Comparison of ENCODE assay signal across 16 mouse cellular contexts in genomic region chr16:90833041-90833791, GRCm38 (mm10). TPM values are rescaled to one million over a fixed set of nuclear protein-coding genes. Genes with fewer than 3 reads are reported as not detected.
DNase-seq lines count a peak whose midpoint lies in the region; ATAC-seq and TF ChIP-seq lines count a peak whose summit lies in the region.
"Had no signal": no experiment of that assay in that cellular context is flagged by ENCODE, and none has a peak within 500 bp of the region (broad histone marks: within the 10 kb centered on the region; RNA-seq: fewer than 3 reads in every experiment).

No protein-coding gene starts in this region.

- no peak overlapping the region for H3K9ac ChIP-seq in heart, postnatal 0 days (replicated peaks; ENCODE audit: low read depth, low read length)
- no peak overlapping the region for H3K9ac ChIP-seq in midbrain, embryonic 14.5 days (replicated peaks; ENCODE audit: low read length)
- no peak overlapping the region for H3K9ac ChIP-seq in midbrain, embryonic 16.5 days (ENCODE audit: low read depth, low read length)
- H3K9ac ChIP-seq in forebrain, embryonic 14.5 days (ENCODE audit: low read length) = no peak overlapping the region
- H3K9ac ChIP-seq: liver, embryonic 12.5 days; neural tube, embryonic 12.5 days had no signal

- H3K9me3 ChIP-seq in heart, postnatal 0 days (replicated peaks; ENCODE audit: control insufficient read depth, low read length) = no peaks in the 10 kb centered on the region
- no peaks in the 10 kb centered on the region for H3K9me3 ChIP-seq in midbrain, embryonic 14.5 days (ENCODE audit: control insufficient read depth, low read length)
- no peaks in the 10 kb centered on the region for H3K9me3 ChIP-seq in midbrain, embryonic 16.5 days (replicated peaks; ENCODE audit: control insufficient read depth, low read length, poor library complexity, severe bottlenecking)
- no peaks in the 10 kb centered on the region for H3K9me3 ChIP-seq in forebrain, embryonic 14.5 days (replicated peaks; ENCODE audit: control insufficient read depth, low read length)
- H3K9me3 ChIP-seq: liver, embryonic 12.5 days; neural tube, embryonic 12.5 days had no signal

- TF ChIP-seq CTCF in heart, postnatal 0 days (IDR thresholded peaks at IDR 0.05; ENCODE audit: low read depth) = peak; percentile 21; the same call in 1 of the 2 replicates

- no peak for TF ChIP-seq POLR2A in myocyte (IDR thresholded peaks at IDR 0.05; ENCODE audit: insufficient read length, low read depth)

- 60% methylated on average over 9 of the region's 9 CpGs for WGBS in heart, postnatal 0 days
- WGBS in midbrain, embryonic 14.5 days = 30% methylated on average over 9 of the region's 9 CpGs
- WGBS in midbrain, embryonic 16.5 days = 28% methylated on average over 9 of the region's 9 CpGs
- 26% methylated on average over 9 of the region's 9 CpGs for WGBS in forebrain, embryonic 14.5 days

- H3K4me3 ChIP-seq in heart, postnatal 0 days (ENCODE audit: low read depth, low read length) = no peak overlapping the region
- no peak overlapping the region for H3K4me3 ChIP-seq in midbrain, embryonic 14.5 days (replicated peaks; ENCODE audit: low read depth, low read length)
- no peak overlapping the region for H3K4me3 ChIP-seq in midbrain, embryonic 16.5 days (ENCODE audit: low read depth, low read length)
- H3K4me3 ChIP-seq in forebrain, embryonic 14.5 days (ENCODE audit: low read depth, low read length) = no peak overlapping the region
- no peak overlapping the region for H3K4me3 ChIP-seq in myocyte
- H3K4me3 ChIP-seq: left cerebral cortex, adult 2 months; liver, embryonic 12.5 days; neural tube, embryonic 12.5 days had no signal

- ATAC-seq in heart, postnatal 0 days (ENCODE audit: insufficient read depth, low read depth) = no peak
- no peak for ATAC-seq in midbrain, embryonic 14.5 days (ENCODE audit: low FRiP score, low TSS enrichment)
- ATAC-seq in midbrain, embryonic 16.5 days = no peak
- no peak for ATAC-seq in forebrain, embryonic 14.5 days
- ATAC-seq: liver, embryonic 12.5 days had no signal

- no peaks in the 10 kb centered on the region for H3K36me3 ChIP-seq in heart, postnatal 0 days (replicated peaks; ENCODE audit: control insufficient read depth, insufficient read depth, low read length)
- H3K36me3 ChIP-seq in midbrain, embryonic 14.5 days (ENCODE audit: control insufficient read depth, insufficient read depth, low read length) = no peaks in the 10 kb centered on the region
- no peaks in the 10 kb centered on the region; the same call in 1 of the 2 replicates for H3K36me3 ChIP-seq in midbrain, embryonic 16.5 days (ENCODE audit: control insufficient read depth, insufficient read depth, low read length)
- H3K36me3 ChIP-seq in forebrain, embryonic 14.5 days (ENCODE audit: control insufficient read depth, insufficient read depth, low read length) = no peaks in the 10 kb centered on the region
- no peaks in the 10 kb centered on the region for H3K36me3 ChIP-seq in myocyte (ENCODE audit: control insufficient read depth, insufficient read depth)
- H3K36me3 ChIP-seq: liver, embryonic 12.5 days; neural tube, embryonic 12.5 days had no signal

- H3K27ac ChIP-seq in heart, postnatal 0 days (ENCODE audit: low read depth) = no peak overlapping the region
- no peak overlapping the region for H3K27ac ChIP-seq in midbrain, embryonic 14.5 days (replicated peaks; ENCODE audit: low read depth, low read length)
- H3K27ac ChIP-seq in midbrain, embryonic 16.5 days (ENCODE audit: low read length) = no peak overlapping the region
- no peak overlapping the region for H3K27ac ChIP-seq in forebrain, embryonic 14.5 days (ENCODE audit: low read depth, low read length)
- H3K27ac ChIP-seq: left cerebral cortex, adult 2 months; liver, embryonic 12.5 days; neural tube, embryonic 12.5 days had no signal

- 0 out of 2 replicates have a peak overlapping the region, but pooled peaks have one; percentile 96 for H3K4me2 ChIP-seq in heart, postnatal 0 days (ENCODE audit: low read depth, low read length)
- peak overlapping the region; percentile 7; the same call in 1 of the 2 replicates for H3K4me2 ChIP-seq in midbrain, embryonic 14.5 days (ENCODE audit: low read length)
- no peak overlapping the region for H3K4me2 ChIP-seq in midbrain, embryonic 16.5 days (ENCODE audit: low read length)
- H3K4me2 ChIP-seq in forebrain, embryonic 14.5 days (ENCODE audit: low read length) = peak overlapping the region; percentile 99
- H3K4me2 ChIP-seq in myocyte (ENCODE audit: low read depth) = peak overlapping the region; percentile 12
- H3K4me2 ChIP-seq: liver, embryonic 12.5 days; neural tube, embryonic 12.5 days had no signal

- H3K4me1 ChIP-seq in heart, postnatal 0 days (ENCODE audit: control insufficient read depth, insufficient read depth) = peaks cover 8% of the 10 kb centered on the region; the same call in 1 of the 2 replicates
- peaks cover 20% of the 10 kb centered on the region for H3K4me1 ChIP-seq in midbrain, embryonic 14.5 days (ENCODE audit: control insufficient read depth, insufficient read depth, low read length)
- H3K4me1 ChIP-seq in midbrain, embryonic 16.5 days (ENCODE audit: control insufficient read depth, insufficient read depth, low read length) = peaks cover 8% of the 10 kb centered on the region
- H3K4me1 ChIP-seq in forebrain, embryonic 14.5 days (ENCODE audit: control insufficient read depth, insufficient read depth, low read length) = peaks cover 4% of the 10 kb centered on the region

- H3ac ChIP-seq in myocyte (ENCODE audit: control insufficient read depth, insufficient read length) = no peak overlapping the region

- 0 out of 2 replicates have a peak, but pooled peaks cover 4% of the 10 kb centered on the region for H3K27me3 ChIP-seq in heart, postnatal 0 days (ENCODE audit: control insufficient read depth, insufficient read depth, low read length)
- peaks cover 27% of the 10 kb centered on the region for H3K27me3 ChIP-seq in midbrain, embryonic 14.5 days (ENCODE audit: control insufficient read depth, insufficient read depth, low read length)
- H3K27me3 ChIP-seq in midbrain, embryonic 16.5 days (ENCODE audit: control insufficient read depth, insufficient read depth, low read depth, low read length) = peaks cover 16% of the 10 kb centered on the region
- H3K27me3 ChIP-seq in forebrain, embryonic 14.5 days (replicated peaks; ENCODE audit: control insufficient read depth, insufficient read depth, low read length) = peaks cover 13% of the 10 kb centered on the region; the same call in 1 of the 2 replicates
- H3K27me3 ChIP-seq in myocyte (ENCODE audit: control insufficient read depth, insufficient read depth, insufficient read length) = no peaks in the 10 kb centered on the region

- peak; percentile 14 for DNase-seq in heart, postnatal 0 days (ENCODE audit: low spot score)
- no peak for DNase-seq in heart, postnatal 36 days
- peak; percentile 38 for DNase-seq in midbrain, embryonic 14.5 days
- no peak for DNase-seq in forebrain, embryonic 14.5 days (ENCODE audit: low spot score)
- DNase-seq in layer of hippocampus, adult 18-20 months (ENCODE audit: low spot score in 2 of 2) = no peak
- no peak for DNase-seq in right cerebral cortex, adult 2 months (ENCODE audit: low spot score in 2 of 2)
- DNase-seq: cerebellum, adult 8-10 months; kidney, postnatal 36 days; right cerebral cortex, adult 18-20 months; thymus, adult 2 months had no signal

- no peak for TF ChIP-seq EP300 in heart, postnatal 0 days (IDR thresholded peaks at IDR 0.05; ENCODE audit: low read depth)

- intact Hi-C loops in heart, postnatal 36 days (cut with DNase I) = no loop called here

- H3K79me2 ChIP-seq in myocyte (ENCODE audit: control insufficient read depth, insufficient read depth) = no peaks in the 10 kb centered on the region

TF ChIP-seq in myocyte, 11 proteins besides CTCF, POLR2A, EP300 and RAD21:
- TF ChIP-seq MAX (IDR thresholded peaks at IDR 0.05; ENCODE audit: low read depth) = no peak
- no peak for TF ChIP-seq SRF (IDR thresholded peaks at IDR 0.05; ENCODE audit: control insufficient read depth, insufficient read length, low read depth)
- TF ChIP-seq TCF12 (IDR thresholded peaks at IDR 0.05; ENCODE audit: insufficient read depth, poor library complexity, severe bottlenecking) = no peak
- TF ChIP-seq CEBPB (IDR thresholded peaks at IDR 0.05; ENCODE audit: insufficient read depth, poor library complexity, severe bottlenecking) = no peak
- no peak for TF ChIP-seq MYOG (IDR thresholded peaks at IDR 0.05; ENCODE audit: control insufficient read depth in 1 of 3, insufficient read depth in 1 of 3, insufficient read length in 2 of 3, low read depth in 2 of 3)
- TF ChIP-seq E2F4 (IDR thresholded peaks at IDR 0.05; ENCODE audit: insufficient read depth) = no peak
- TF ChIP-seq MYOD1 (IDR thresholded peaks at IDR 0.05; ENCODE audit: control insufficient read depth in 1 of 3, insufficient read length in 2 of 3, low read depth in 2 of 3) = no peak
- no peak for TF ChIP-seq USF1 (IDR thresholded peaks at IDR 0.05; ENCODE audit: low read depth)
- TF ChIP-seq TCF3 (IDR thresholded peaks at IDR 0.05; ENCODE audit: insufficient read length, low read depth) = no peak
- no peak for TF ChIP-seq REST (IDR thresholded peaks at IDR 0.05; ENCODE audit: insufficient read depth, insufficient read length)
- TF ChIP-seq POLR2AphosphoS2 (IDR thresholded peaks at IDR 0.05; ENCODE audit: insufficient read length, low read depth) = no peak

RNA-seq across cellular contexts. Expression of gene Eva1c, which starts 6.7 kb away (rescaled TPM):
- 3.2 and 11.4 TPM in 2 replicates for total RNA-seq in heart, postnatal 0 days (2014; rRNA removed; ENCODE audit: low replicate concordance)
- polyA plus RNA-seq in heart, postnatal 0 days (2015; fragmentation: Nextera tagmentation; extraction: Ambion mirVana) = 1.1 and 1.7 TPM in 2 replicates
- 1 to 10 TPM; 1.1 to 1.4 TPM for total RNA-seq in heart, postnatal 36 days (2021)
- 1.4 and 2.4 TPM in 2 replicates for polyA plus RNA-seq in midbrain, embryonic 14.5 days (2014; fragmentation: Nextera tagmentation; extraction: Ambion mirVana)
- 1.8 and 2.8 TPM in 2 replicates for polyA plus RNA-seq in midbrain, embryonic 16.5 days (2015; fragmentation: Nextera tagmentation; extraction: Ambion mirVana)
- polyA plus RNA-seq in forebrain, embryonic 14.5 days (2014; fragmentation: Nextera tagmentation; extraction: Ambion mirVana) = 6.1 and 6.4 TPM in 2 replicates
- 4.5 TPM for polyA plus RNA-seq in myocyte (2012; fragmentation: generic; extraction: Trizol)
- 1 to 10 TPM; 2.8 to 3.0 TPM for total RNA-seq in layer of hippocampus, adult 18-20 months (2021)
- total RNA-seq: hematopoietic stem cell, adult 5-6 weeks had no signal

RNA-seq across cellular contexts. Expression of gene Urb1, which starts 23.0 kb away (rescaled TPM):
- 8.7 and 16.5 TPM in 2 replicates for total RNA-seq in heart, postnatal 0 days (2014; rRNA removed; ENCODE audit: low replicate concordance)
- polyA plus RNA-seq in heart, postnatal 0 days (2015; fragmentation: Nextera tagmentation; extraction: Ambion mirVana) = 2.7 and 3.0 TPM in 2 replicates
- 1 to 10 TPM; 6.1 to 6.6 TPM for total RNA-seq in heart, postnatal 36 days (2021)
- 9.8 and 11.6 TPM in 2 replicates for polyA plus RNA-seq in midbrain, embryonic 14.5 days (2014; fragmentation: Nextera tagmentation; extraction: Ambion mirVana)
- 7.2 and 7.5 TPM in 2 replicates for polyA plus RNA-seq in midbrain, embryonic 16.5 days (2015; fragmentation: Nextera tagmentation; extraction: Ambion mirVana)
- polyA plus RNA-seq in forebrain, embryonic 14.5 days (2014; fragmentation: Nextera tagmentation; extraction: Ambion mirVana) = 7.0 and 9.7 TPM in 2 replicates
- 4.5 TPM for polyA plus RNA-seq in myocyte (2012; fragmentation: generic; extraction: Trizol)
- total RNA-seq in layer of hippocampus, adult 18-20 months (2021) = 10 to 100 TPM; 14.7 to 14.9 TPM

Comparison
In these comparisons a context has a peak if more than half of its experiments do, and no peak if none do; other contexts are left out.
1. DNase-seq: peak in heart, postnatal 0 days (single experiment) and midbrain, embryonic 14.5 days (single experiment); none in heart, postnatal 36 days (0 of 2), forebrain, embryonic 14.5 days (single experiment), layer of hippocampus, adult 18-20 months (0 of 2) and right cerebral cortex, adult 2 months (0 of 2).